Mouse (Mus musculus) E14TG2a.4 (cell line): ENCODE measurements around the gene Tbc1d2b.

Experiments used
- H3K27me3 ChIP-seq: 2 replicates; pipeline ENCODE4 v1.6.1; 2014; ENCODE audit warnings: low read length, control low read depth; ENCODE audit not compliant: insufficient read depth
- H3K36me3 ChIP-seq: 2 replicates; pipeline ENCODE4 v1.6.1; 2014; ENCODE audit warnings: low read length, control low read depth; ENCODE audit not compliant: insufficient read depth
- H3K4me1 ChIP-seq: replicated peaks from 2 replicates; pipeline ENCODE4 v1.6.1; 2014; ENCODE audit warnings: low read depth, low read length, control low read depth
- H3K4me3 ChIP-seq: replicated peaks from 2 replicates; pipeline ENCODE4 v1.5.1; 2014; ENCODE audit warnings: mild to moderate bottlenecking, low read length
- H3K9me3 ChIP-seq: 2 replicates; pipeline ENCODE4 v1.6.1; 2014; ENCODE audit warnings: low read length, control low read depth
- CTCF ChIP-seq: conservative IDR thresholded peaks from 2 replicates; pipeline ENCODE4 v1.5.1; 2014; ENCODE audit warnings: low read length
- NANOG ChIP-seq: IDR thresholded peaks from 2 replicates; pipeline ENCODE4 v1.6.1; 2014; ENCODE audit warnings: borderline replicate concordance, low read length, mixed read lengths
- POU5F1 ChIP-seq: IDR thresholded peaks from 2 replicates; pipeline ENCODE4 v1.6.1; 2014; ENCODE audit warnings: low read length, borderline replicate concordance

Gene Tbc1d2b

DNA sequence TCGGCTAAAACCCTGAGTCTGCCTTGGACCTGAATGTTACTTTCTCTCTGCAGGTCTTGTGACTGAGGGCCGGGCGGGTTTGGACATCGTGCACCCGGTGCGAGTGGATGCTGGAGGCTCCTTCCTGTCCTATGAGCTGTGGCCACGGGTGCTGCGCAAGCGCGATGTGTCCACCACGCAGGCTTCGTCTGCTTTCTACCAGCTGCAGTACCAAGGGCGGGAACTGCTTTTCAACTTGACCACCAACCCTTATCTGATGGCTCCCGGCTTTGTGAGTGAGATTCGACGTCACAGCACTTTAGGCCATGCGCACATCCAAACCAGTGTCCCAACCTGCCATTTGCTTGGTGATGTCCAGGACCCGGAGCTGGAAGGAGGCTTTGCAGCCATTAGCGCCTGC, 99.2 kb downstream of the Tbc1d2b start:
- Histone ChIP-seq H3K4me1 (peaks cover 16% of the 10 kb centered on the region), H3K36me3 (no peaks in the 10 kb centered on the region), H3K4me3 (peak overlapping the region; percentile 35; the same call in 1 of the 2 replicates), H3K27me3 (peaks cover 27% of the 10 kb centered on the region), H3K9me3 (no peaks in the 10 kb centered on the region)
- TF ChIP-seq NANOG: no peak
- no peak for TF ChIP-seq CTCF
- no peak for TF ChIP-seq POU5F1

GRCm38 (mm10) chr9:90169965-90170364, 100.6 kb downstream of the Tbc1d2b start:
- Histone ChIP-seq H3K4me1 (peaks cover 16% of the 10 kb centered on the region), H3K9me3 (no peaks in the 10 kb centered on the region), H3K27me3 (peaks cover 37% of the 10 kb centered on the region), H3K4me3 (no peak overlapping the region), H3K36me3 (no peaks in the 10 kb centered on the region)
- TF ChIP-seq POU5F1 (no peak), NANOG (no peak), CTCF (no peak)

DNA sequence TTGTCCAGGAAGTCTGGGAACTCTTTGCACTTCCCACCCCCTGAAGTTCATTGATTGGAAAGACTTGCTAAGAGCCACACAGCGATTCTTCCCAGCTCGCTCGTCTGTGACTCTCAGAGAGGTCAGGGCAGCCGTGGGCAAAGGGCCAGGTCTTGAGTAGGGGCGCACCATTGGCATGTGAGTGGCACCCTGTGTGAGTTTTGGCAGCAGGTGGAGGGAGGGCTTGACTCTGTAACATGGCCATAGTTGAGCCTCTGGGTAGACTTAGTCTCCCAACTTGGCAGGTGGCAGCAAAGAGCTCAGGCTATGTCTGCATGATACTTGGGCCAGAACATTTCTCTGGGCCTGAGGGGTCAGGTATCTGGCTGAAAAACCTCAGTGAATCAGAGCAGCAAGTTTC, 104.0 kb downstream of the Tbc1d2b start:
- H3K36me3 ChIP-seq: no peaks in the 10 kb centered on the region
- H3K4me3 ChIP-seq: no peak overlapping the region
- peaks cover 56% of the 10 kb centered on the region for H3K27me3 ChIP-seq
- H3K4me1 ChIP-seq: peaks cover 25% of the 10 kb centered on the region
- no peaks in the 10 kb centered on the region for H3K9me3 ChIP-seq
- no peak for TF ChIP-seq POU5F1
- TF ChIP-seq CTCF: no peak
- TF ChIP-seq NANOG: no peak

DNA sequence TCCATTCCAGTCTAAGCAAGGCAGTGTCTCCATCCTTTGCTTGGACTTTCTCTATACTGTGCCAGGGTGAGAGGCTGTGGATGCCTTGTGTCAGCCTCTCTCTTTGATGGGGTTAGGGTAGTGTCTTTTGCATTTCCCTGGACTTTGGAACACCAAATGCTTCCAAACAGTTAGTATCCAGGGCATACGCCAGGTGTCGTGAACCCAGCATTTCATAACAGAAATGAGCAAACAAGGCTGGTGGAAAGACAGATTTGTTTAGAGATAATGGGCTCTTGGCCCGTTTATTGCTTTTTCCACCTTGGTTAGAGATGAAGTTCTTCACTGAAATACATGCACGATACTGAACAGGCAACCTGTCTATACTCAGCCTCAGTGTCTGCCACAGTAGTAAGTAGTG, 105.0 kb downstream of the Tbc1d2b start:
- H3K27me3 ChIP-seq: peaks cover 58% of the 10 kb centered on the region
- H3K9me3 ChIP-seq: no peaks in the 10 kb centered on the region
- no peaks in the 10 kb centered on the region for H3K36me3 ChIP-seq
- H3K4me1 ChIP-seq: peaks cover 23% of the 10 kb centered on the region
- TF ChIP-seq POU5F1 (no peak), CTCF (no peak), NANOG (no peak)
- H3K4me3 ChIP-seq: no peak overlapping the region

- H3K9me3 ChIP-seq: no peaks in the 10 kb centered on the region
Measured at GRCm38 (mm10) chr9:90164670-90165453, 105.7 kb downstream of the Tbc1d2b start.

DNA sequence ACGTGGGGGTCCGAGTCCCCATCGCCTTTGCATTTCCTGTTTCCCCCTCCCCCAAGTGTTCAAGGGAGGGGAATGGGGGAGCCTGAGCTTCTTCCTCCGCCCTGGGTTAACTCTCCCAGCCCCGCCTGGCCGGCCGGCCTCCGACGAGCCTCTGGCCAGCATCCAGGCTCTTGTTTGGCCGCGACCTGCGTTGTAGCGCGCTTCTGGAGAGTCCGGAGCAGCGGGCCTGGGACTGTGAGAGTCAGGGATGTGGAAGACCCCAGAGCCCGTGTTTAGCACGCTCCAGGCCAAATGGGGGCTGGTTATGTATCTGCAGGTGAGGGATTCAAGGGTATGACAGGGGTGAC, 106.9 kb downstream of the Tbc1d2b start:
- Histone ChIP-seq H3K9me3 (no peaks in the 10 kb centered on the region), H3K36me3 (no peaks in the 10 kb centered on the region), H3K4me1 (peaks cover 23% of the 10 kb centered on the region), H3K27me3 (peaks cover 54% of the 10 kb centered on the region), H3K4me3 (peak overlapping the region; percentile 87)
- no peak for TF ChIP-seq NANOG
- no peak for TF ChIP-seq CTCF
- TF ChIP-seq POU5F1: no peak

More at GRCm38 (mm10) chr9:90164670-90165453, 105.7 kb downstream of the Tbc1d2b start:
- peaks cover 54% of the 10 kb centered on the region for H3K27me3 ChIP-seq
- H3K36me3 ChIP-seq: no peaks in the 10 kb centered on the region
- TF ChIP-seq NANOG: no peak
- no peak for TF ChIP-seq CTCF
- no peak for TF ChIP-seq POU5F1
- H3K4me3 ChIP-seq: no peak overlapping the region
- peaks cover 23% of the 10 kb centered on the region for H3K4me1 ChIP-seq

DNA sequence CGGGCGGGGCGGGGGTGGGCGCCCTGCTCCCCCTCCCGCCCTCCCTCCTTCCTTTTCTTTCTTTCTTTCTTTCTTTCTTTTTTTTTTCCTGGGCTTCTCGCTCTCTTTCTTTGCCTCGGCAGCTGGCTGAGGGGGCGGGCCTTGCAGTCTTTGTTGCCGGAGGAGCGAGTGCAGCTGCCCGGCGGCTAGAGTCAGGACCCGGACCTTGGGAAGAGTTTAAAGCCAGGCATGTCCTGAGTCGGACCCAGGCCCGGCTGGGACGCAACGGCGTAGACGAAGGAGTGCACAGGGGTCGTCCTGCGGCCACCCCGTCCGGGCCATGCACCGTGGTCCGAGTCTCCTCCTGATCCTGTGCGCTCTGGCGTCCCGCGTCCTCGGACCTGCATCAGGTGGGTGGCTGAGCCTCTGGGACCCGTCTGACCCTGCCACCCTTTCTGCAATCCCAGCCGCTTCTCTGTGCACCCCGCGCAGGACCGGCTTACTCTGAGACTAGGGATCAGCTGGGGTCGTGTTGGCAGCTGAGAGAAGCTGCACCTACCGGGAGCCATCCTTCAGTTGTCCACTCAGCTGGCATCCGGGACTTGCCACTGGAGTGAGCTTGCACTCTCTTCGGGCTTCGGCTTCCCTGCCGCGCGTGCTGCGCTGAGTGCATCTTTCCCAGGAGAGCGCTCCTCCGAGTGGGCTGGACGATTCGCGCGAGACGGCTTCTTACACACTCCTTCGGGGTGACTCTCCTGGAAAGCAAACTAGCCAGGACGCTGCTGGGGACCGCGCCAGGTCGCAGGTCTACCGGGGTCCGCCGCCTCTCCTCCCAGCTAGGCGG, 107.5 kb downstream of the Tbc1d2b start, which contains the start of gene Adamts7:
Adamts7 (plus strand) TSS at position 144 of the 823 bp plus-strand sequence.
- Histone ChIP-seq H3K4me3 (peak within 1 kb of the TSS; percentile 87), H3K4me1 (peaks cover 23% of the 10 kb centered on the region), H3K9me3 (no peaks in the 10 kb centered on the region), H3K36me3 (no peaks in the 10 kb centered on the region), H3K27me3 (peaks cover 54% of the 10 kb centered on the region)
- TF ChIP-seq CTCF (no peak), POU5F1 (no peak), NANOG (no peak)

GRCm38 (mm10) chr9:90162243-90162925, 108.2 kb downstream of the Tbc1d2b start:
- H3K9me3 ChIP-seq: no peaks in the 10 kb centered on the region
- TF ChIP-seq CTCF (0 out of 2 replicates have a peak, but pooled peaks have one; percentile 3), POU5F1 (no peak), NANOG (no peak)
- H3K4me1 ChIP-seq: peaks cover 23% of the 10 kb centered on the region
- H3K4me3 ChIP-seq: peak overlapping the region; percentile 68
- H3K36me3 ChIP-seq: no peaks in the 10 kb centered on the region
- H3K27me3 ChIP-seq: peaks cover 54% of the 10 kb centered on the region
